ENCODE assay signal across 8 mouse cellular contexts in genomic region chr3:90644220-90644619, GRCm38 (mm10). TPM values are rescaled to one million over a fixed set of nuclear protein-coding genes. Genes with fewer than 3 reads are reported as not detected.
DNase-seq lines count a peak whose midpoint lies in the region; ATAC-seq lines count a peak whose summit lies in the region.
"Had no signal": no experiment of that assay in that cellular context is flagged by ENCODE, and none has a peak within 500 bp of the region (broad histone marks: within the 10 kb centered on the region; RNA-seq: fewer than 3 reads in every experiment).

No protein-coding gene starts in this region.

- H3K36me3 ChIP-seq in midbrain, embryonic 10.5 days = no peaks in the 10 kb centered on the region
- H3K36me3 ChIP-seq in midbrain, embryonic 15.5 days (replicated peaks) = no peaks in the 10 kb centered on the region
- H3K36me3 ChIP-seq: limb, embryonic 15.5 days had no signal

- no peaks in the 10 kb centered on the region for H3K4me1 ChIP-seq in midbrain, embryonic 10.5 days
- no peaks in the 10 kb centered on the region for H3K4me1 ChIP-seq in midbrain, embryonic 15.5 days
- H3K4me1 ChIP-seq: limb, embryonic 15.5 days had no signal

- no peaks in the 10 kb centered on the region for H3K9me3 ChIP-seq in midbrain, embryonic 10.5 days (replicated peaks)
- H3K9me3 ChIP-seq in midbrain, embryonic 15.5 days = no peaks in the 10 kb centered on the region
- H3K9me3 ChIP-seq: limb, embryonic 15.5 days had no signal

- no peaks in the 10 kb centered on the region for H3K27me3 ChIP-seq in midbrain, embryonic 10.5 days (ENCODE audit: low read depth, poor library complexity, severe bottlenecking)
- no peaks in the 10 kb centered on the region for H3K27me3 ChIP-seq in midbrain, embryonic 15.5 days (replicated peaks)
- H3K27me3 ChIP-seq: limb, embryonic 15.5 days had no signal

- H3K9ac ChIP-seq in midbrain, embryonic 15.5 days = no peak overlapping the region
- H3K9ac ChIP-seq: limb, embryonic 15.5 days had no signal

- peak; percentile 23 for DNase-seq in midbrain, embryonic 10.5 days (ENCODE audit: low spot score)
- DNase-seq in NIH3T3 (ENCODE audit: low read depth) = peak; percentile 74
- DNase-seq in brain, adult 2 months (ENCODE audit: low read depth, low spot score) = peak; percentile 59
- peak; percentile 69 for DNase-seq in kidney, adult 9 months

- H3K27ac ChIP-seq in midbrain, embryonic 10.5 days (replicated peaks) = no peak overlapping the region
- H3K27ac ChIP-seq in midbrain, embryonic 15.5 days = no peak overlapping the region
- H3K27ac ChIP-seq: limb, embryonic 15.5 days had no signal

- WGBS in midbrain, embryonic 10.5 days = 57% methylated on average over 3 of the region's 3 CpGs
- WGBS in midbrain, embryonic 15.5 days = 52% methylated on average over 3 of the region's 3 CpGs

- no peak overlapping the region for H3K4me2 ChIP-seq in midbrain, embryonic 15.5 days
- H3K4me2 ChIP-seq: limb, embryonic 15.5 days had no signal

- no peak for ATAC-seq in midbrain, embryonic 15.5 days (replicated peaks)
- ATAC-seq in megakaryocyte progenitor cell, adult 5-6 weeks (replicated peaks; ENCODE audit: poor library complexity) = peak; percentile 79
- no peak; the same call in 1 of the 2 replicates for ATAC-seq in monocyte, adult 5-6 weeks (replicated peaks; ENCODE audit: insufficient number of reproducible peaks, low FRiP score, low TSS enrichment, poor library complexity, severe bottlenecking)

- no peak overlapping the region for H3K4me3 ChIP-seq in midbrain, embryonic 10.5 days
- H3K4me3 ChIP-seq in midbrain, embryonic 15.5 days = no peak overlapping the region
- H3K4me3 ChIP-seq: limb, embryonic 15.5 days had no signal

RNA-seq across cellular contexts. Expression of gene S100a7a, which starts 9.6 kb away (rescaled TPM):
- 0.15 TPM in 1 of 2 replicates, not detected in the other for polyA plus RNA-seq in midbrain, embryonic 10.5 days (2016; fragmentation: Nextera tagmentation; extraction: Ambion mirVana)
- polyA plus RNA-seq in midbrain, embryonic 15.5 days (2015; fragmentation: Nextera tagmentation; extraction: Ambion mirVana) = not detected in 2 replicates
- total RNA-seq in megakaryocyte progenitor cell, adult 5-6 weeks (2015) = not detected in 2 replicates
- total RNA-seq in megakaryocyte progenitor cell, adult 5-6 weeks (2017) = not detected in 2 replicates
- total RNA-seq in monocyte, adult 5-6 weeks (2017) = 0.58 TPM in 1 of 3 replicates, not detected in the others

RNA-seq across cellular contexts. Expression of gene S100a8, which starts 24.6 kb away (rescaled TPM):
- 2.3 TPM in 1 of 2 replicates, not detected in the other for polyA plus RNA-seq in midbrain, embryonic 10.5 days (2016; fragmentation: Nextera tagmentation; extraction: Ambion mirVana)
- polyA plus RNA-seq in midbrain, embryonic 15.5 days (2015; fragmentation: Nextera tagmentation; extraction: Ambion mirVana) = 1.7 and 14.5 TPM in 2 replicates
- total RNA-seq in megakaryocyte progenitor cell, adult 5-6 weeks (2015) = 2,361 and 4,241 TPM in 2 replicates
- total RNA-seq in megakaryocyte progenitor cell, adult 5-6 weeks (2017) = 1,918 and 3,820 TPM in 2 replicates
- total RNA-seq in monocyte, adult 5-6 weeks (2017) = 3.4 to 52.7 TPM (median 15.1 TPM) in 3 replicates

RNA-seq across cellular contexts. Expression of gene S100a6, which starts 31.5 kb away (rescaled TPM):
- 14.0 and 23.4 TPM in 2 replicates for polyA plus RNA-seq in midbrain, embryonic 10.5 days (2016; fragmentation: Nextera tagmentation; extraction: Ambion mirVana)
- 18.4 and 25.6 TPM in 2 replicates for polyA plus RNA-seq in midbrain, embryonic 15.5 days (2015; fragmentation: Nextera tagmentation; extraction: Ambion mirVana)
- total RNA-seq in megakaryocyte progenitor cell, adult 5-6 weeks (2015) = 31.2 and 57.3 TPM in 2 replicates
- total RNA-seq in megakaryocyte progenitor cell, adult 5-6 weeks (2017) = 10.7 and 21.3 TPM in 2 replicates
- 318 to 564 TPM (median 521 TPM) in 3 replicates for total RNA-seq in monocyte, adult 5-6 weeks (2017)

RNA-seq across cellular contexts. Expression of gene S100a5, which starts 35.9 kb away (rescaled TPM):
- polyA plus RNA-seq in midbrain, embryonic 10.5 days (2016; fragmentation: Nextera tagmentation; extraction: Ambion mirVana) = not detected in 2 replicates
- polyA plus RNA-seq in midbrain, embryonic 15.5 days (2015; fragmentation: Nextera tagmentation; extraction: Ambion mirVana) = not detected in 2 replicates
- not detected in 2 replicates for total RNA-seq in megakaryocyte progenitor cell, adult 5-6 weeks (2015)
- not detected in 2 replicates for total RNA-seq in megakaryocyte progenitor cell, adult 5-6 weeks (2017)
- not detected in 3 replicates for total RNA-seq in monocyte, adult 5-6 weeks (2017)
- polyA plus RNA-seq: limb, embryonic 15.5 days had no signal

RNA-seq across cellular contexts. Expression of gene S100a4, which starts 40.6 kb away (rescaled TPM):
- polyA plus RNA-seq in midbrain, embryonic 10.5 days (2016; fragmentation: Nextera tagmentation; extraction: Ambion mirVana) = 0.35 and 0.81 TPM in 2 replicates
- 0.52 and 0.78 TPM in 2 replicates for polyA plus RNA-seq in midbrain, embryonic 15.5 days (2015; fragmentation: Nextera tagmentation; extraction: Ambion mirVana)
- 31.5 and 39.6 TPM in 2 replicates for total RNA-seq in megakaryocyte progenitor cell, adult 5-6 weeks (2015)
- 19.4 and 53.6 TPM in 2 replicates for total RNA-seq in megakaryocyte progenitor cell, adult 5-6 weeks (2017)
- total RNA-seq in monocyte, adult 5-6 weeks (2017) = 562 to 1,115 TPM (median 1,082 TPM) in 3 replicates

Comparison
In these comparisons a context has a peak if more than half of its experiments do, and no peak if none do; other contexts are left out.
1. DNase-seq: peak in every context shown above with its lines; median percentile 74 in NIH3T3; 69 in kidney, adult 9 months; 59 in brain, adult 2 months; 23 in midbrain, embryonic 10.5 days.
2. RNA of gene S100a8, which starts 24.6 kb away (total RNA-seq): 1,918 to 4,241 TPM in megakaryocyte progenitor cell, adult 5-6 weeks; 3.4 to 52.7 TPM in monocyte, adult 5-6 weeks; every median in the first group is over 10 times any median in the second.